In the genomic region with DNA sequence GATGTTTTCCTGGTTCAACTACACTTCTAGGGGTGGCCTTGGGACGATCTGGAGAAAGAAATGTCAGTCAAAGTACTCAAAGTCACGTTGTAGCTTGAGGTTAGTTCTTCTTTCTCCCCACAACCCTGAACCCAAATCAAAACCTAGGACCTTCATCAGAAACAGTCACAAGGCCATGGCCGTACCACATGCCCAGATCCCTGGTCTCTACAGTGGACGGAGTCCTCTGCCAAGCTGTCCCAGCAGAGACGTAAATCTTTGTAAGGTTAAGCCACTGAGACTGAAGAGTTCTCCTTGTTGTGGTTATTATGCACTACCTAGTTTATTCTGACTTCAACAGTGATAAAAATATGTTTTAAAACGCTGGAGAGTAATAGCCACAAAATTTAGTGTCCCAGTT, we compare ENCODE assay signal across 13 mouse cellular contexts. TPM values are rescaled to one million over a fixed set of nuclear protein-coding genes. Genes with fewer than 3 reads are reported as not detected.
"Had no signal": no experiment of that assay in that cellular context is flagged by ENCODE, and none has a peak within 500 bp of the region (broad histone marks: within the 10 kb centered on the region; RNA-seq: fewer than 3 reads in every experiment).

No protein-coding gene starts in this region.

- DNase-seq: right cerebral cortex, adult 18-20 months; right cerebral cortex, postnatal 14 days; right cerebral cortex, postnatal 25 days; right cerebral cortex, postnatal 4 days; spleen, adult 18-20 months; thymus, adult 18-20 months; thymus, adult 2 months; thymus, postnatal 14 days; thymus, postnatal 25 days; thymus, postnatal 36 days; thymus, postnatal 4 days had no signal

RNA-seq across cellular contexts. Expression of gene Lingo1, which starts 32.6 kb away (rescaled TPM):
- total RNA-seq: neutrophil, adult 5-6 weeks had no signal

RNA-seq across cellular contexts. Expression of gene Odf3l1, which starts 35.6 kb away (rescaled TPM):
- total RNA-seq: neutrophil, adult 5-6 weeks had no signal
- polyA plus RNA-seq: neural tube, embryonic 13.5 days had no signal

RNA-seq across cellular contexts. Expression of gene Cspg4, which starts 36.0 kb away (rescaled TPM):
- total RNA-seq: neutrophil, adult 5-6 weeks had no signal
